Comparison of ENCODE assay signal across 1 mouse cellular context in the genomic region with DNA sequence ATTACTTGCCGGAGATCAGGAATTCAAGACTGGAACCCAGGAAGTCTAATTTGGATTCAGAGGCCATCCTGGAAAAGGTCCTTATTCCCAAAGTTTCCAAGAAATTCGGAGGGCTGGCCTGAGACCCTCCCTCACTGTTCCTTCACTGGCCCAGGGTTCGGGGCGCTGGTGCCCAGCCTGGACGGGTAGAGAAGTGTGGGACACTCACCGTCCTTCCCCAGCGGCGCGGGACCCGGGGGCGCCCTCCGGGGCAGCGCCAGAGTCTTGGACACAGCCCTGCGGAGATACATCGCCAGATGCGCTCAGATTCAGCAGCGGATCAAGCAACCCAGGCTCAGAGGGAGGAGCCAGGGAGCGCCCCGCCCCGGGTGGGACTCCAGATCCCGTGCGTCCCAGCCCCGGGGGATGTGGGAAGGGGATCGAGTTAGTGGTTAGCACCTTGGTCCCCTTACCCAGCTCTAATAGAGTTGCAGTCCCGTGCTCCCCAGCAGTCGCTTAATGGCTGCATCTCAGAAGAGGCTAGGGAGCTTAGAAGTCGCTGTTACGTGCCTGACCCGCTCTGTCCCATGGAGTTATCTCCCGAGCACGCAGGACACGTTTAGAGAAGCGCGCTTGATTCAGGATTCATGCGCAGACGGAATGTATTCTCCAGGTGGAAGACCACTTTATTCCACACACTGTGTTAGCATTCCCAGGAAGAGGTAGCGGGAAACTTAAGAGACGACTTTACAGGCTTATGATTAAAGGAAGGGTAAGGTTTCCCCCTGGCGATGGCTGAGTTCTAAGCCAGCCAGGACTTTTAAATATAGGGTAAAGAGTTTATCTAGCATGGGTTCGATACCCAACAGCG.
TF ChIP-seq lines count a peak whose summit lies in the region.

A gene (minus strand): TSS at position 520 of the 850 bp plus-strand sequence.

TF ChIP-seq in MEL, 35 proteins besides CTCF, POLR2A, EP300 and RAD21 (continued from another document):
- TF ChIP-seq MEF2A (IDR thresholded peaks at IDR 0.05; ENCODE audit: extremely low read depth, insufficient replicate concordance, low read depth, low read length, poor library complexity, severe bottlenecking) (no peak), TAL1 (IDR thresholded peaks at IDR 0.05; ENCODE audit: low read length) (no peak), ZNF384 (IDR thresholded peaks at IDR 0.05; ENCODE audit: low read depth, low read length) (no peak), E2F4 (IDR thresholded peaks at IDR 0.05; ENCODE audit: borderline replicate concordance, low read depth, low read length) (no peak; the same call in 1 of the 2 replicates), SIN3A (IDR thresholded peaks at IDR 0.05; ENCODE audit: low read length) (peak; percentile 13; the same call in 1 of the 2 replicates), MYB (IDR thresholded peaks at IDR 0.05; ENCODE audit: low read depth, low read length) (no peak), MAZ (IDR thresholded peaks at IDR 0.05; ENCODE audit: low read depth, low read length) (no peak), HCFC1 (IDR thresholded peaks at IDR 0.05; ENCODE audit: low read depth, low read length) (peak; percentile 30; the same call in 1 of the 2 replicates), GATA1 (IDR thresholded peaks at IDR 0.05; ENCODE audit: low read depth, low read length) (peak; percentile 15; the same call in 1 of the 2 replicates), SMC3 (IDR thresholded peaks at IDR 0.05; ENCODE audit: low read depth, low read length) (peak; percentile 34), JUND (IDR thresholded peaks at IDR 0.05; ENCODE audit: low read depth, low read length) (no peak), ZKSCAN1 (IDR thresholded peaks at IDR 0.05; ENCODE audit: low read depth, low read length) (no peak), BHLHE40 (IDR thresholded peaks at IDR 0.05; ENCODE audit: borderline replicate concordance, low read depth, low read length) (peak; percentile 77), ZC3H11A (IDR thresholded peaks at IDR 0.05; ENCODE audit: low read depth, low read length) (0 out of 2 replicates have a peak, but pooled peaks have one; percentile 10), TBP (IDR thresholded peaks at IDR 0.05; ENCODE audit: low read depth, low read length) (no peak), ELF1 (IDR thresholded peaks at IDR 0.05; ENCODE audit: low read depth, low read length) (no peak), CHD2 (IDR thresholded peaks at IDR 0.05; ENCODE audit: low read length) (no peak), NELFE (IDR thresholded peaks at IDR 0.05; ENCODE audit: low read depth, low read length) (peak; percentile 53), RCOR1 (IDR thresholded peaks at IDR 0.05; ENCODE audit: low read depth, low read length) (0 out of 2 replicates have a peak, but pooled peaks have one; percentile 9)
